Mouse (Mus musculus) embryonic facial prominence, embryonic 12.5 days (tissue): Measurements from ENCODE around the gene Fat1. TPM values are rescaled to one million over a fixed set of nuclear protein-coding genes. Genes with fewer than 3 reads are reported as not detected.

Source experiments
- ATAC-seq: fragments of 200-750 bp; cut with Nextera tagmentation; 2 replicates; pipeline ENCODE4 v1.8.0; 2017; ENCODE audit not compliant: insufficient number of reproducible peaks, insufficient read depth, low FRiP score, low TSS enrichment
- H3K27ac ChIP-seq: fragments of 300-500 bp; sonication (generic); 2 replicates; pipeline ENCODE4 v1.5.1; 2016; ENCODE audit warnings: mild to moderate bottlenecking
- H3K27me3 ChIP-seq: fragments of 300-500 bp; sonication (generic); 2 replicates; pipeline ENCODE4 v1.6.1; 2016; ENCODE audit warnings: mild to moderate bottlenecking, moderate library complexity
- H3K36me3 ChIP-seq: fragments of 300-500 bp; sonication (generic); 2 replicates; pipeline ENCODE4 v1.6.1; 2016; ENCODE audit warnings: mild to moderate bottlenecking
- H3K4me1 ChIP-seq: fragments of 300-500 bp; sonication (generic); 2 replicates; pipeline ENCODE4 v1.6.1; 2016
- H3K4me2 ChIP-seq: fragments of 300-500 bp; sonication (generic); replicated peaks from 2 replicates; pipeline ENCODE4 v1.6.1; 2016; ENCODE audit warnings: mild to moderate bottlenecking, moderate library complexity
- H3K4me3 ChIP-seq: fragments of 300-500 bp; sonication (generic); 2 replicates; pipeline ENCODE4 v1.5.1; 2016; ENCODE audit warnings: mild to moderate bottlenecking
- H3K9ac ChIP-seq: fragments of 300-500 bp; sonication (generic); 2 replicates; pipeline ENCODE4 v1.6.1; 2016; ENCODE audit warnings: mild to moderate bottlenecking, moderate library complexity
- H3K9me3 ChIP-seq: fragments of 300-500 bp; sonication (generic); 2 replicates; pipeline ENCODE4 v1.6.1; 2016; ENCODE audit warnings: mild to moderate bottlenecking, moderate library complexity
- WGBS: fragments of 180-500 bp; shearing (Covaris S2); methylation state at CpG from one replicate; pipeline ENCODE4 v1.1.7; 2016; 5-methylcytosine and 5-hydroxymethylcytosine counted together
- polyA plus RNA-seq: library from polyadenylated mRNA; unstranded; fragments of >200 nt; fragmentation: Nextera tagmentation; extraction: Ambion mirVana; gene quantifications from 2 replicates; pipeline ENCODE4 v1.2.1, GENCODE M21; 2016

Fat1 gene
- polyA plus RNA-seq, 1 experiment from 2014 or later: 29.5 TPM

DNA sequence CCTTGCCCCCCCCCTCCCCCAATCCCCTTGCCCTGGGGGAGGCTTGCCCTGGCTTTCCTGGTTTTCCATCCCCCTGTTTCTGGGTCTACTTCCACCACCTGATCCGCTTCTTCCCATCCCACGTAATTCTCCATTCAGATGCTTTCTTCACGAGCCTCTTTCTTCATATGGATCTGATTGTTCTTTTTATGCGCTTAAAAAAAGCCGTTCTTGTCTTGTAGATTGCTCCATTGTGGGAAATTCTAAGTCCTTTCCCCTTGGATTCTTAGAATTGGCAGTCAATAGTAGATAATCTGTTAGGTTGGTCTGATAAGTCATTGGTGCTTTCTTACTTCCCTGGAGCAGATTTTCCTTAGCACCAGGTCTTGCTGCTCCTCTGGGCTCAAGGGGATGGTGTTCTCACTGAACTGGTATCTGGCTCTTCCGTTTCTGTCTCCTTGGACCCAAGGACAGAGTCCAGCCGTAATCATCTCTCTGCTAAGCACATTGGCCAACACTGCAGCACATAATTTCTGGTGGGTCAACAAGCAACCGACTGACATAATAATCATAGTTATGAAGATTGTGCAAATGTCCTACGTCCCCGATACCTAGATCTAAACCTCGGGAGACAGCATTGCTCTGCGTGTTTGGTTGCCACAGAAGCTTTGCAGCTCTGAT lies 27.5 kb downstream of the Fat1 start:
- WGBS: 84% methylated on average over 12 of the region's 12 CpGs
- ATAC-seq: no peak
- no peak overlapping the region for H3K4me2 ChIP-seq
- H3K9ac ChIP-seq: no peak overlapping the region
- peaks cover 26% of the 10 kb centered on the region for H3K4me1 ChIP-seq
- no peaks in the 10 kb centered on the region for H3K9me3 ChIP-seq
- peaks cover 23% of the 10 kb centered on the region for H3K36me3 ChIP-seq
- H3K4me3 ChIP-seq: no peak overlapping the region
- H3K27me3 ChIP-seq: no peaks in the 10 kb centered on the region; the same call in 1 of the 2 replicates
- no peak overlapping the region for H3K27ac ChIP-seq

DNA sequence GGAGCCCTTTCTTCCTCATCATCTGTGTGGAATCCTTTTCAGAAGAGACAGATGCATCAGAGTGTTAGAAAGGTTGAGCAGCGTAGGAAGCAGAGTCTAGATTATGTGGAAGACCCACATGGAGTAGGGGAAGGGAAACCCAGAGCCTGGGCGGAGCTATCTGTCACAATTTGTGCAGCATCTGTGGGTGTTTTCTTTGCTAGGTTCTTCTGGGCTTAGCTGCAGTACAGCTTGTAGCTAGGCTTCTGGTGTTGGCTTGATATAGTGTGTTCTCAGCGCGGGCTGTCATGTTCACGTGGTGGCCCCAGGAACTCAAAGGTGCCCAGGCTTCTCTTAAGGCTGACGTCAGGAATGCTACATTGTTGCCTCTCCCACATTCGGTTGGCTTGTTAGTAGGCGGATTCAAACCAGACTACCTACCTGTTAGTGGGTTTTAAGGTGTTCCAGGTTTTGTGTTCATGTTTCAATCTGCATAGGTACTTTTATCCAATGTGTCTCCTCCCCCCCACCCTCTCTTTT lies 32.3 kb downstream of the Fat1 start:
- H3K4me3 ChIP-seq: no peak overlapping the region
- peaks cover 15% of the 10 kb centered on the region for H3K36me3 ChIP-seq
- no peak overlapping the region for H3K9ac ChIP-seq
- WGBS: 94% methylated on average over 8 of the region's 8 CpGs
- H3K27me3 ChIP-seq: no peaks in the 10 kb centered on the region; the same call in 1 of the 2 replicates
- no peak overlapping the region for H3K27ac ChIP-seq
- no peak for ATAC-seq
- no peak overlapping the region for H3K4me2 ChIP-seq
- peaks cover 13% of the 10 kb centered on the region; the same call in 1 of the 2 replicates for H3K4me1 ChIP-seq
- no peaks in the 10 kb centered on the region for H3K9me3 ChIP-seq

DNA sequence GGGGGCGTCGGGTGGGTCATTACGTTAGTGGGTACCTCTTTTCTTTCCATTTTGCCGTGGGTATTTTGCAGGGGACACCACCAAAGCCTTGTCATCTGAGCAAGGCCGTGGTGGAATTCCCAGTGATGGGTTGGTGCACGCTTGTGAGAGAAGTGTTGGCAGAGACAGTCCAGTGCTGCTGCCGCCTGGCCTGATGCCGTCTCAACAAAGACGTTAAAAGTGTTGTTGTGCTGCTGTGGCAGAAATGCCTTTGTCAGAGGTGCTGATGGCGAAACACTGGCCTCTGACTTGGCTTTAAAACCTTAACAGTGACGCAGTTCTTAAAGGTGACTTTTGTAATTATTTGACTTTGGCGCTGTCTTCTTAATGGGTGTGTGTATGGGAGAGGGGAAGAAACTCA lies 34.8 kb downstream of the Fat1 start:
- 40% methylated on average over 12 of the region's 12 CpGs for WGBS
- no peak for ATAC-seq

DNA sequence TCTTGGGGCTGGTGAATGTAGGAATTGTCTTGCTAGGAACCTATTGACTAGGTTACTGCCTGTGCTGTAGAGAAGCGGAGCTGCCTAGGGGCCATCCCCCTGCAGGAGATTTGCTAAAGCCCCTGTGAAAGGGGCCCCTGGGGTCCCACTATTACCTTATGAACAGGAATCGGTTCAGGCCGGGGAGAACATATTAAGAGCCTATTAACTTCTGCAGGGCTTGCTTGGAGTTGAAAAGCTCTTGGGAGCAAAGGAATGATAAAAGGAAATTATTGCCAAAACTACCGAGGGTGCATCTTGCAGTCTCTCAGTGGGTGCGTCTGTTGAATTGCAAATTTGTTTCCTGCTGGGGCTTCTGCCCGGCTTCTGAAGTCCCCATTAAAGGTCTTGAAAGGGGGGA lies 36.1 kb downstream of the Fat1 start:
- 19% methylated on average over 6 of the region's 6 CpGs for WGBS
- Histone ChIP-seq H3K4me2 (no peak overlapping the region), H3K9me3 (no peaks in the 10 kb centered on the region), H3K27me3 (no peaks in the 10 kb centered on the region), H3K36me3 (peaks cover 4% of the 10 kb centered on the region; the same call in 1 of the 2 replicates), H3K4me3 (no peak overlapping the region), H3K4me1 (peaks cover 25% of the 10 kb centered on the region), H3K27ac (no peak overlapping the region), H3K9ac (no peak overlapping the region)
- no peak for ATAC-seq

More for the DNA sequence above, 34.8 kb downstream of the Fat1 start:
- peaks cover 19% of the 10 kb centered on the region for H3K4me1 ChIP-seq
- H3K4me3 ChIP-seq: no peak overlapping the region
- no peak overlapping the region for H3K9ac ChIP-seq
- no peaks in the 10 kb centered on the region for H3K9me3 ChIP-seq
- peaks cover 4% of the 10 kb centered on the region; the same call in 1 of the 2 replicates for H3K36me3 ChIP-seq
- H3K27me3 ChIP-seq: no peaks in the 10 kb centered on the region
- no peak overlapping the region for H3K4me2 ChIP-seq
- no peak overlapping the region for H3K27ac ChIP-seq

DNA sequence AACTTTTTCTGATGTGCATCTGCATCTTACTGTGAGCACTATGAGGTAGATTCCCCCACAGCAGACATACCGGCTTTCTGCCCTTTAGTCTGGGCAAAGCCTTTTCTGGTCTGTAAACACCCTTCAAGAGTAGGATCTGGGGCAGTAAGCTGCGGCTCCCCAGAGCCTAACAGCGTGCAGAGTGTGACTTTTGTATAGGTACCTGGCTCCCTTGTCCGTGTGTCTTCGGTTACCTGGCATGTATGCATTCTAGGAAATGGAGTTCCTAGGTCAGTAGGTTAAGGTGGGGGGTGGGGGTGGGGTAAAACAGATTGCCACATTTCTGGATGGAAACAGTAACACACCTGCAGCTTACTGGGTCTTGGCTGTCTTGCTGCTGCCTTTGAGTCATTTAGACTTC lies 36.7 kb downstream of the Fat1 start:
- H3K27ac ChIP-seq: no peak overlapping the region
- H3K27me3 ChIP-seq: no peaks in the 10 kb centered on the region
- peaks cover 4% of the 10 kb centered on the region; the same call in 1 of the 2 replicates for H3K36me3 ChIP-seq
- ATAC-seq: no peak
- peaks cover 25% of the 10 kb centered on the region for H3K4me1 ChIP-seq
- 24% methylated on average over 5 of the region's 5 CpGs for WGBS
- no peak overlapping the region for H3K4me2 ChIP-seq
- no peak overlapping the region for H3K4me3 ChIP-seq
- no peak overlapping the region for H3K9ac ChIP-seq
- H3K9me3 ChIP-seq: no peaks in the 10 kb centered on the region

DNA sequence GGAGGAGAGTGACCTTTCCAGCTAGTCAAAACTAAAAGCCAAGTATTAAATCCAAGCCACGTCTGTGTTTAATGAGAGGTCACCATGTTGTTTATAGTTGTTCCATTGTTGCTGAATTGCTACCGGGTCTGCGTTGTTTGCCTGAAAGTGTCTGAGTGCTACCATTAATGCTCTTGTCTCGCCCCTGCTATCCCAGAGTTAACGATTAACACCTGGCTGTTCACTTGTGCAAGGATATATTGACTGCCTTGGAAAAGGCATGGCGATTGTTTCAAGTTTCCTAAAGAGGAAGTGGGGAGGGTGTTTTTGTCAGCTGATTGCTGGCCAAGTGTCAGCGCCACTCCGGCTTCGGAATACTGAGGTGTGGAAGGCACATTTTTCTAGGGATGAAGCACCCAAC lies 39.9 kb downstream of the Fat1 start:
- H3K27me3 ChIP-seq: no peaks in the 10 kb centered on the region
- H3K4me2 ChIP-seq: no peak overlapping the region
- ATAC-seq: no peak
- 22% methylated on average over 9 of the region's 9 CpGs for WGBS
- H3K9ac ChIP-seq: no peak overlapping the region
- H3K36me3 ChIP-seq: no peaks in the 10 kb centered on the region
- H3K4me3 ChIP-seq: no peak overlapping the region
- H3K27ac ChIP-seq: no peak overlapping the region
- H3K9me3 ChIP-seq: no peaks in the 10 kb centered on the region
- H3K4me1 ChIP-seq: peaks cover 37% of the 10 kb centered on the region

DNA sequence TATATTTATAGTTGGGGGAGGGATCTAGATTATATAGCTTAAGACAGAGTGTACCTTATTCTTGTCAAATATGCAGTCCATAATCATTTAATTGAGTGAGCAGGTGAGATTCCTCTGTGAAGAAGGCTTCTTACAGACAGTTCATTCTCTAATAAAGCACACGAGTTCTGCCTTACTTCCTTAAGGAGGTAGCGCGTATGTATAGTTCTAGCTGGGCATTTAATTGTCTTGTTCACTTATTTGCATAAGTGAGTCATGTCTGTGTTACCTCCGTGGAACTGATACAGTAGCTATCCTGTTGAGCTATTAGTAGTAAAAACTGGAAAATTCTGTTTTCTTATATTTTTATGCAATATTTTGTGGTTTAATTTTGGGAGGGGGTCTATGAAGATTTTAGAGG lies 40.4 kb downstream of the Fat1 start:
- no peak for ATAC-seq
- Histone ChIP-seq H3K27me3 (no peaks in the 10 kb centered on the region), H3K9me3 (no peaks in the 10 kb centered on the region), H3K4me1 (peaks cover 36% of the 10 kb centered on the region), H3K9ac (no peak overlapping the region), H3K4me2 (no peak overlapping the region), H3K36me3 (no peaks in the 10 kb centered on the region), H3K4me3 (no peak overlapping the region), H3K27ac (no peak overlapping the region)
- WGBS: 89% methylated on average over 4 of the region's 4 CpGs

DNA sequence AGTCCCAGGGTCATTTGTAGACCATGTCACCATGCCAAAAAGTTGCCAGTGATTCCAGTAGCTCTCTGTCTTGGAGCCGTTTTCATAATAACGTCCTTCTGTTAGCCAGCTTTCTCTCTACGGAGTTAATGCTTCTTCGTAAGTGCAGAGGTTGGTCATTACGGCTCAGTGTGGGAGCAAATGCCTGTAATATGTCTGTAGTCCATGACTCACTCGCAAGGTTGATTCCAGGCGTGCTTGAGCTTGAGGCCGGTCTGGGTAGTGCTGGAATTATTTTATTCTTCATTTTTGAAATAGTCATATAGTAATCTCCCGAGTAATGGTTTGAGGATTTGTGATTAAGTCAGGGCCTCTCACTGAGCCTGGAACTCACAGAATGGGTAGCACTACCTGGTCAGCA lies 43.4 kb downstream of the Fat1 start:
- Histone ChIP-seq H3K9me3 (no peaks in the 10 kb centered on the region), H3K4me1 (peaks cover 25% of the 10 kb centered on the region), H3K36me3 (no peaks in the 10 kb centered on the region), H3K9ac (no peak overlapping the region), H3K27ac (no peak overlapping the region), H3K4me2 (no peak overlapping the region), H3K4me3 (no peak overlapping the region), H3K27me3 (no peaks in the 10 kb centered on the region)
- no peak for ATAC-seq
- WGBS: 88% methylated on average over 9 of the region's 9 CpGs

DNA sequence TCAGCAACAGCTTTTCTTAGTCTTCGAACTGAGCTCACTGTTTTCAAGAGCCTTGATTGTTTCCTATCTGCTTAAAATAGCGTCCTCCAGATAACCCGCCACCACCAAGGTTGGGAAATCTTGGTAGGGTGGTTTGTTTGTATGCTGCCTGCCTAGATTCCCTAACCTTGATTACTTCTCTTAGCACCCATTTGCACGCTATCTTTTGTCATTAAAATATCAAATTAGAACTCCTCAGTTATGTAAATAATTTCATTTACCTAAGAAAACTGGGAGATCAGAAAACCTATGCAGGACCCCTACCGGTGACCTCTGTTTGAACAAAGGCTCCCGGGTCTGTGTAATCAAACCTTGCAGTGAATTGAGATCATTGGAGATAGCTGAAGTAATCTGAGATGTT lies 44.0 kb downstream of the Fat1 start:
- ATAC-seq: no peak
- no peaks in the 10 kb centered on the region for H3K9me3 ChIP-seq
- H3K36me3 ChIP-seq: no peaks in the 10 kb centered on the region
- no peak overlapping the region for H3K4me3 ChIP-seq
- no peaks in the 10 kb centered on the region for H3K27me3 ChIP-seq
- no peak overlapping the region for H3K4me2 ChIP-seq
- H3K4me1 ChIP-seq: peaks cover 25% of the 10 kb centered on the region
- H3K9ac ChIP-seq: no peak overlapping the region
- H3K27ac ChIP-seq: peak overlapping the region; percentile 41; the same call in 1 of the 2 replicates
- WGBS: 28% methylated on average over 6 of the region's 6 CpGs

DNA sequence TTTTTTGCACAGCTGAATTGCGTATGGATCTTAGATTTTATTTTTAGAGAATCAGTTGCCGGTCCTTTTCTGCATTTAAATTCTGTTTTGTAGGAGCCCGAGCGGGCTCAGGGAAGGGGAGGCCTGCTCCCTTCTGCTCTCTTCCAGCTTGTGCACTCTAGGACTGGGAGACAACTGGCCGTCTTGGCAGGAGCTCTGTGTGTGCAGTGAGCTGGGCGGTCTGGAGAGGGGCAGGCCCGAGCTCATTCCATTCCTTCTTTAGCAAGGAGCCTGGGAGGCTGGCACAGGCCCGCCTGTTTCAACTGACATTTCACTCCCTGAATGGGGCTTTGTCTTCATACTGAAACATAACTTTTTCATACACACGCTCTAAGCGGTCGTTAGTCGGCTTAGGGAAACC lies 44.8 kb downstream of the Fat1 start:
- H3K4me2 ChIP-seq: no peak overlapping the region

DNA sequence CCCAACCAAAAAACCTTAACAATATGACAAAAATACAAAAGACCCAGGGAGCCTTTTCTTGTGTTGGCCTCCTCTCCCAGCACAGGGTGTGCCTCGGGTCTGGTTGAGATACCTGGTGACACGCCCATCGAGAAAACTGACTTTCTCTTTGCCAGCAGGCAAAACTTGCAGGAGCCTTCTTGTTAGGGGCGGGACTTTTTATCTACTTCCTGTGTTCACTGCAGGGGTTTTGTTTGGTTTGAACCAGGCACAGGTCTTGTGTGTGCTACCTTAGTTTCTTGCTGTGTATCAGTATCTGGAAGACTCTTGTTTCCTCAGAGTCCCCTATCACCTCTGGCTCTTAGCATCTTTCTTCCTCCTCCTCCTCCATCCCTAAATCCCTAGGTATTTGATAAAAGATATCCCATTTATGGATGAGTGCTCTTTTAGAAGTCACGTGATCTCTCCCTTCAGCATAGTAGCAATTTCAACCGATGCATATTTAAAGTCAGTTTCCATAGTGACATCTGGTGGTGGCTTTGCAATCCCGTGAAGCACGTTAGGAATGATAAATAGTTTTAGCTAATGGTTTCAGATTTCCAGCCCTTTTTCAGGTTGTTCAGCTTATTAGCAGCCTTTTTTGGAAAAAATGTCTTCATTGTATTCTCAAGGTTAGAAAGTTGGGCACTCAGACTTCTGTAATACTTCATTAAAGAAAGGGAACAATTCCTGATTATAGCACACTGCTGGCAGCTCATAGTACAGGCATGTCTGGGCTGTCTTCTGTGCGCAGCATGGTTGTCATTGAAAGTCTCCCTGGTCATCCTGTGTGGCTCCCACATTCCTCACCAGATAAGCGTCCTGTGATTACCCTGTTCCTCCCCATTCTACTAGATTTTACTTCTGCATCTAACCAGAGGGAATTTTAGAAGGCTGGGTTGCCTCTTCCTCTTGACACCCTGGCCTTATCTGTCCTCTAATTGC lies 50.4 kb downstream of the Fat1 start:
- 30% methylated on average over 10 of the region's 10 CpGs for WGBS
- H3K4me3 ChIP-seq: no peak overlapping the region
- H3K4me2 ChIP-seq: no peak overlapping the region
- no peak overlapping the region for H3K9ac ChIP-seq
- H3K27ac ChIP-seq: no peak overlapping the region
- no peak for ATAC-seq
- no peaks in the 10 kb centered on the region for H3K27me3 ChIP-seq
- H3K4me1 ChIP-seq: peaks cover 10% of the 10 kb centered on the region
- no peaks in the 10 kb centered on the region for H3K9me3 ChIP-seq
- peaks cover 8% of the 10 kb centered on the region; the same call in 1 of the 2 replicates for H3K36me3 ChIP-seq

More for the DNA sequence above, 44.8 kb downstream of the Fat1 start:
- no peaks in the 10 kb centered on the region for H3K9me3 ChIP-seq
- peak; percentile 82; the same call in 1 of the 2 replicates for ATAC-seq
- no peak overlapping the region for H3K4me3 ChIP-seq
- no peaks in the 10 kb centered on the region for H3K36me3 ChIP-seq
- H3K27ac ChIP-seq: peak overlapping the region; percentile 60
- WGBS: 39% methylated on average over 12 of the region's 12 CpGs
- H3K27me3 ChIP-seq: no peaks in the 10 kb centered on the region
- H3K9ac ChIP-seq: no peak overlapping the region
- H3K4me1 ChIP-seq: peaks cover 19% of the 10 kb centered on the region
